Mouse (Mus musculus) erythroblast, embryonic 14.5 days (primary cell): ENCODE measurements around the gene Ache. TPM values are rescaled to one million over a fixed set of nuclear protein-coding genes. Genes with fewer than 3 reads are reported as not detected.
"Not testable (repeated sequence)": the region's sequence is repeated elsewhere in the genome, so short reads cannot be mapped to it uniquely, and the experiment has no call there.

Source experiments
- H3K27me3 ChIP-seq: 2 replicates; pipeline ENCODE4 v1.6.1; 2012; ENCODE audit warnings: inconsistent platforms; ENCODE audit not compliant: control insufficient read depth
- H3K36me3 ChIP-seq: 2 replicates; pipeline ENCODE4 v1.6.1; 2012; ENCODE audit warnings: mild to moderate bottlenecking, inconsistent platforms; ENCODE audit not compliant: control insufficient read depth
- H3K4me1 ChIP-seq: 2 replicates; pipeline ENCODE4 v1.6.1; 2012; ENCODE audit warnings: inconsistent platforms; ENCODE audit not compliant: control insufficient read depth
- H3K4me3 ChIP-seq: replicated peaks from 2 replicates; pipeline ENCODE3; 2012; ENCODE audit warnings: moderate library complexity, mild to moderate bottlenecking, inconsistent platforms
- H3K9me3 ChIP-seq: 2 replicates; pipeline ENCODE4 v1.6.1; 2012; ENCODE audit warnings: low read length, inconsistent platforms, mixed read lengths; ENCODE audit not compliant: control insufficient read depth
- GATA1 ChIP-seq: IDR thresholded peaks from 2 replicates; pipeline ENCODE4 v1.6.1; 2012; ENCODE audit warnings: low read length, inconsistent platforms, mixed read lengths
- TAL1 ChIP-seq: IDR thresholded peaks from 3 replicates; pipeline ENCODE4 v1.6.1; 2012; ENCODE audit warnings: low read length, inconsistent platforms, mixed read lengths
- polyA plus RNA-seq: library from polyadenylated mRNA; stranded (reverse); fragments of >175 nt; gene quantifications from 2 replicates; pipeline ENCODE4 v1.2.3, GENCODE M21; 2012

The Ache gene
- 29.5 and 30.9 TPM in 2 replicates for polyA plus RNA-seq

DNA sequence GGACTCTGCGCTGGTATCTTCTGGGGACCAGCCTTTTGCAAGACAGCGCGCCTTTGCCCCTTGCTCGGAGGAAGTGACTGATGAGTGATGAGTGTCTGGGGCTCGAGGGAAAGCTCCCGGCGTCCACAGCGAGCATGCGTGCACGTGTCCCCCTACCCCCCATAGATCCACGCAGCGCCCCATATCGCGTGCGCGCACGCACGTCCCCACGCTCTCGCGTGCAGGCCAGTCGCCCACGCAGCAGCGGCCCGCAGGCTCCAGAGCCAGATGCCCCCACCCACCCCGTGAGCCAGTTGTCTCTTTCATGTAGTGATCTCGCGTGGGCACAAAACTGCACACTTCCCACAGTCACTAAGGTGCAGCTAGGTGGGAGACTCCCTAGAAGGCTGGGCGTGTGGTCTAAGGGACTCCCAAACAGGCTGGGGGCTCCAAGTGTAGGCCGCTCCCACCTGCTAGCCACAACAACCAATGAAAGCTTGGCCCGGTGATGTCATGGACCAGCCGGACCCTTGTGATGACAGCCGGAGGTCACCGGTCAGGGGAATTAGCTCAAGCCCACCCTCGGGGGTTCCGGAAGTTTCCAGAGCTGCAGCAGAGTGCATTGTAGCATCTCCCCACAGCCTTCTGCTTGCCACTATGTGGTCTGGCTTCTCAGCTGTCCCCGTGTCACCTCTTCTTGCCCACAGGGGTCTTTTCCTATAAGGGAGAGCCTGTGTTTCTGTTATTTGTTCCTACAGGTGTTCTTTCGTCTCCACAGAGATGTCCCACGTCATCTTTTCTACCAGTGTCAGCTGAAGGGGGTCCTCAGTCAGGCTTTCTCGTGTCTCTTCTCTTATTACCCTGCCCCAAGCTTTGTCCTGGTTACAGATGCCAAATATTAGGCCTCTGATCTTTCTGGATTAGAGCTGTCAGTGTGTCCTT, at the start of gene Ache:
Ache (plus strand) TSS at position 488 of the 921 bp plus-strand sequence.
- Histone ChIP-seq H3K4me1 (peaks cover 67% of the 10 kb centered on the region), H3K27me3 (peaks cover 46% of the 10 kb centered on the region), H3K4me3 (peak within 1 kb of the TSS; percentile 96), H3K36me3 (peaks cover 23% of the 10 kb centered on the region), H3K9me3 (peaks cover 2% of the 10 kb centered on the region; the same call in 1 of the 2 replicates)
- TF ChIP-seq TAL1, result no peak

DNA sequence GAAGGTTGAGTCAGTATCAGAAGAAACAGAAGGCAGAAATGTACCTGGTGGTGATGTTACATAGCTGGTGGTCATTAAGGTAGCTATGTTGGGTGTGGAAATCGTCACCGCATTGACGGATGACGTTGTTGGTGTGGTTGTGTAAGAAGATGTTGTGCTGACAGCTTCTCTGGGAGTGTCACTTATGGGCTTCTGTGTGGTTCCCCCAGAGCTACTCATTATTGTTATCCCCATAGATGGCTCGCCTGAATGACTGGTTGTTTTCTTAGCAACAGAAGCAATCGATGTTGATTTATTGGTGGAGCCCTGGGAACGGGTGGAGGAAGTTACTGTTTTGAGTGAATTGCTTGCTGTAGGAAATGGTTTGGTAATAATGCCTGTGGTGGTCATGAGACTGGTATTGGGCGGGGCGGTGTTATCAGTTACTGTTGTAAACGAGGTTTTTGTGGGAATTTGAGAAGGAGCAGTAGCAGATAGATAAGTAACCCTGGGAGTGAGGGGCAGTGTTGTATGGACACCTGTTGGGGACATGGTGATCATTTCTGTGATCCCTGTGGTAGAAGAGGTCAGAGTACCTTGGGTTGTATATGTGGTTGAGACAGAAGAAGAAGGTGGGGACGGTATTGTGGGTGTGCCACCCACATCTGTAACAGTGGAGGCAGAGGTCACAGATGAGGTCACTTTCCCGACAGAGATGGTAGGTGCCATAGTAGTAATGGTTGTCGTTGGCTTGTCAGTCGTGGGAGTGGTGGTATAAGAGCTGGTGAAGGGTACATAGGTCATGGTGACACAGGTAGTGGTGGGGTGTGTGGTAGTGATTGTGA, 23.2 kb upstream of the Ache start:
- H3K27me3 ChIP-seq, result no peaks in the 10 kb centered on the region
- H3K4me1 ChIP-seq, result peaks cover 11% of the 10 kb centered on the region
- TF ChIP-seq TAL1 (no peak), GATA1 (no peak)
- H3K4me3 ChIP-seq, result no peak overlapping the region
- no peaks in the 10 kb centered on the region for H3K36me3 ChIP-seq
- H3K9me3 ChIP-seq, result no peaks in the 10 kb centered on the region

- Histone ChIP-seq H3K4me1 (peaks cover 11% of the 10 kb centered on the region), H3K4me3 (no peak overlapping the region), H3K27me3 (no peaks in the 10 kb centered on the region), H3K9me3 (no peaks in the 10 kb centered on the region), H3K36me3 (no peaks in the 10 kb centered on the region)
- TF ChIP-seq TAL1 (no peak), GATA1 (no peak)
Observed at GRCm38 (mm10) chr5:137264787-137265186, 22.5 kb upstream of the Ache start.

- TF ChIP-seq GATA1, result no peak
- TF ChIP-seq TAL1, result no peak
- H3K4me3 ChIP-seq, result no peak overlapping the region
- H3K36me3 ChIP-seq, result no peaks in the 10 kb centered on the region
Observed at GRCm38 (mm10) chr5:137268131-137268910, 19.0 kb upstream of the Ache start.

GRCm38 (mm10) chr5:137277360-137278342, 9.7 kb upstream of the Ache start:
- H3K27me3 ChIP-seq, result peaks cover 10% of the 10 kb centered on the region
- TF ChIP-seq TAL1 (no peak), GATA1 (no peak)
- H3K4me1 ChIP-seq, result no peaks in the 10 kb centered on the region
- H3K4me3 ChIP-seq, result no peak overlapping the region
- H3K36me3 ChIP-seq, result no peaks in the 10 kb centered on the region
- peaks cover 7% of the 10 kb centered on the region; the same call in 1 of the 2 replicates for H3K9me3 ChIP-seq

More at GRCm38 (mm10) chr5:137268131-137268910, 19.0 kb upstream of the Ache start:
- Histone ChIP-seq H3K9me3 (peaks cover 5% of the 10 kb centered on the region; the same call in 1 of the 2 replicates), H3K4me1 (peaks cover 11% of the 10 kb centered on the region), H3K27me3 (no peaks in the 10 kb centered on the region)

DNA sequence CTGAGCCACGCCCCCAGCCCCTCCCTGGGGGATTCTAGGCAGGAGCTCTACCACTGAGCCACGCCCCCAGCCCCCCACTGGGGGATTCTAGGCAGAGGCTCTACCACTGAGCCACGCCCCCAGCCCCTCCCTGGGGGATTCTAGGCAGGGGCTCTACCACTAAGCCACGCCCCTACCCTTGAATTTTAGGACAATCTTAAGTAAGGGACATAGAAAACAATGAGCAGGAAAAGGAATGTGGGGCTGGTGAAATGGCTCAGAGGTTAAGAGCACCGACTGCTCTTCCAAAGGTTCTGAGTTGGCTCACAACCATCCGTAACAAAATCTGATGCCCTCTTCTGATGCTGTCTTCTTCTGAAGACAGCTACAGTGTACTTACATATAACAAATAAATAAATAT, 2.9 kb upstream of the Ache start:
- Histone ChIP-seq H3K27me3 (peaks cover 41% of the 10 kb centered on the region), H3K4me1 (peaks cover 38% of the 10 kb centered on the region)
- not testable (repeated sequence) for H3K4me3 ChIP-seq, H3K36me3 ChIP-seq, H3K9me3 ChIP-seq

GRCm38 (mm10) chr5:137285045-137285444, 2.3 kb upstream of the Ache start:
- peaks cover 44% of the 10 kb centered on the region for H3K4me1 ChIP-seq
- no peak overlapping the region for H3K4me3 ChIP-seq
- TF ChIP-seq GATA1 (no peak), TAL1 (no peak)
- H3K36me3 ChIP-seq, result peaks cover 2% of the 10 kb centered on the region
- peaks cover 2% of the 10 kb centered on the region; the same call in 1 of the 2 replicates for H3K9me3 ChIP-seq
- H3K27me3 ChIP-seq, result peaks cover 46% of the 10 kb centered on the region

- peaks cover 2% of the 10 kb centered on the region; the same call in 1 of the 2 replicates for H3K9me3 ChIP-seq
- TF ChIP-seq GATA1, result no peak
- TF ChIP-seq TAL1, result no peak
- H3K36me3 ChIP-seq, result peaks cover 11% of the 10 kb centered on the region
- peaks cover 46% of the 10 kb centered on the region for H3K27me3 ChIP-seq
- H3K4me3 ChIP-seq, result no peak overlapping the region
- H3K4me1 ChIP-seq, result peaks cover 54% of the 10 kb centered on the region
Observed at GRCm38 (mm10) chr5:137285986-137286385, 1.3 kb upstream of the Ache start.
